ENCODE assay signal across 28 mouse cellular contexts in genomic region chr1:193430231-193430630, GRCm38 (mm10).
DNase-seq lines count a peak whose midpoint lies in the region; ATAC-seq and TF ChIP-seq lines count a peak whose summit lies in the region.
"Had no signal": no experiment of that assay in that cellular context is flagged by ENCODE, and none has a peak within 500 bp of the region (broad histone marks: within the 10 kb centered on the region; RNA-seq: fewer than 3 reads in every experiment).

No protein-coding gene starts in this region.

- no peaks in the 10 kb centered on the region for H3K36me3 ChIP-seq in forebrain, embryonic 14.5 days (ENCODE audit: control insufficient read depth, insufficient read depth, low read length)
- no peaks in the 10 kb centered on the region for H3K36me3 ChIP-seq in forebrain, embryonic 13.5 days (ENCODE audit: poor library complexity, severe bottlenecking)
- H3K36me3 ChIP-seq in hindbrain, embryonic 15.5 days = no peaks in the 10 kb centered on the region
- no peaks in the 10 kb centered on the region for H3K36me3 ChIP-seq in hindbrain, postnatal 0 days (ENCODE audit: insufficient read depth, low read length)
- no peaks in the 10 kb centered on the region for H3K36me3 ChIP-seq in neural tube, embryonic 13.5 days
- H3K36me3 ChIP-seq in stomach, postnatal 0 days (ENCODE audit: control insufficient read depth, insufficient read depth, low read length) = no peaks in the 10 kb centered on the region
- H3K36me3 ChIP-seq: embryonic facial prominence, embryonic 12.5 days; forebrain, embryonic 15.5 days; G1E; heart, embryonic 10.5 days; heart, embryonic 13.5 days; hindbrain, embryonic 12.5 days had no signal

- H3K27me3 ChIP-seq in forebrain, embryonic 14.5 days (replicated peaks; ENCODE audit: control insufficient read depth, insufficient read depth, low read length) = peaks cover 32% of the 10 kb centered on the region; the same call in 1 of the 2 replicates
- H3K27me3 ChIP-seq in forebrain, embryonic 13.5 days = peaks cover 70% of the 10 kb centered on the region
- H3K27me3 ChIP-seq in hindbrain, embryonic 15.5 days = no peaks in the 10 kb centered on the region
- H3K27me3 ChIP-seq in hindbrain, postnatal 0 days (ENCODE audit: insufficient read depth, low read length) = no peaks in the 10 kb centered on the region
- H3K27me3 ChIP-seq in neural tube, embryonic 13.5 days = no peaks in the 10 kb centered on the region
- no peaks in the 10 kb centered on the region for H3K27me3 ChIP-seq in stomach, postnatal 0 days (ENCODE audit: control insufficient read depth, insufficient read depth, low read length)
- H3K27me3 ChIP-seq: embryonic facial prominence, embryonic 12.5 days; hindbrain, embryonic 12.5 days; Patski had no signal

- no peak for ATAC-seq in forebrain, embryonic 14.5 days
- no peak for ATAC-seq in forebrain, embryonic 13.5 days
- peak; percentile 47; the same call in 1 of the 2 replicates for ATAC-seq in hindbrain, embryonic 15.5 days (ENCODE audit: low FRiP score, low read depth)
- ATAC-seq in hindbrain, postnatal 0 days = no peak
- ATAC-seq in neural tube, embryonic 13.5 days (ENCODE audit: low read depth) = peak; percentile 32; the same call in 1 of the 2 replicates
- ATAC-seq in stomach, postnatal 0 days (ENCODE audit: low FRiP score, low TSS enrichment) = 0 out of 2 replicates have a peak, but pooled peaks have one; percentile 32
- ATAC-seq: forebrain, embryonic 15.5 days; intestine, postnatal 0 days; Patski had no signal

- no peak overlapping the region for H3K4me2 ChIP-seq in forebrain, embryonic 14.5 days (ENCODE audit: low read length)
- no peak overlapping the region for H3K4me2 ChIP-seq in forebrain, embryonic 13.5 days
- no peak overlapping the region for H3K4me2 ChIP-seq in hindbrain, embryonic 15.5 days
- no peak overlapping the region for H3K4me2 ChIP-seq in hindbrain, postnatal 0 days (ENCODE audit: low read depth, low read length)
- H3K4me2 ChIP-seq in neural tube, embryonic 13.5 days = no peak overlapping the region
- no peak overlapping the region for H3K4me2 ChIP-seq in stomach, postnatal 0 days (replicated peaks; ENCODE audit: low read depth)
- H3K4me2 ChIP-seq: embryonic facial prominence, embryonic 12.5 days; forebrain, embryonic 15.5 days; heart, embryonic 13.5 days; hindbrain, embryonic 12.5 days had no signal

- WGBS in forebrain, embryonic 14.5 days = 5% methylated on average over 8 of the region's 8 CpGs
- 11% methylated on average over 8 of the region's 8 CpGs for WGBS in forebrain, embryonic 13.5 days
- 28% methylated on average over 8 of the region's 8 CpGs for WGBS in hindbrain, embryonic 15.5 days
- WGBS in hindbrain, postnatal 0 days = 23% methylated on average over 8 of the region's 8 CpGs
- WGBS in neural tube, embryonic 13.5 days = 43% methylated on average over 8 of the region's 8 CpGs
- WGBS in stomach, postnatal 0 days = 62% methylated on average over 8 of the region's 8 CpGs

- no peak overlapping the region for H3K9ac ChIP-seq in forebrain, embryonic 14.5 days (ENCODE audit: low read length)
- no peak overlapping the region for H3K9ac ChIP-seq in forebrain, embryonic 13.5 days
- no peak overlapping the region for H3K9ac ChIP-seq in hindbrain, embryonic 15.5 days
- H3K9ac ChIP-seq in hindbrain, postnatal 0 days (replicated peaks; ENCODE audit: low read length) = no peak overlapping the region
- H3K9ac ChIP-seq in neural tube, embryonic 13.5 days = no peak overlapping the region
- H3K9ac ChIP-seq in stomach, postnatal 0 days (ENCODE audit: low read length) = no peak overlapping the region
- H3K9ac ChIP-seq: embryonic facial prominence, embryonic 12.5 days; forebrain, embryonic 15.5 days; heart, embryonic 13.5 days; hindbrain, embryonic 12.5 days had no signal

- no peak for TF ChIP-seq EP300 in stomach, postnatal 0 days (optimal IDR thresholded peaks at IDR 0.05)

- no peak overlapping the region for H3K4me3 ChIP-seq in forebrain, embryonic 14.5 days (ENCODE audit: low read depth, low read length)
- H3K4me3 ChIP-seq in forebrain, embryonic 13.5 days = no peak overlapping the region
- no peak overlapping the region for H3K4me3 ChIP-seq in hindbrain, embryonic 15.5 days
- no peak overlapping the region for H3K4me3 ChIP-seq in hindbrain, postnatal 0 days (ENCODE audit: low read length)
- H3K4me3 ChIP-seq in neural tube, embryonic 13.5 days = no peak overlapping the region
- H3K4me3 ChIP-seq in stomach, postnatal 0 days (ENCODE audit: low read depth, low read length) = no peak overlapping the region
- H3K4me3 ChIP-seq: embryonic facial prominence, embryonic 12.5 days; erythroblast, embryonic 14.5 days; forebrain, embryonic 15.5 days; heart, adult 2 months; heart, embryonic 10.5 days; heart, embryonic 13.5 days; hindbrain, embryonic 12.5 days had no signal

- no peak for TF ChIP-seq CTCF in hindbrain, postnatal 0 days (IDR thresholded peaks at IDR 0.05; ENCODE audit: low read depth)
- TF ChIP-seq CTCF in stomach, postnatal 0 days (IDR thresholded peaks at IDR 0.05; ENCODE audit: low read depth) = no peak

- DNase-seq in forebrain, embryonic 14.5 days (ENCODE audit: low spot score) = peak; percentile 72
- DNase-seq in hindbrain, postnatal 0 days (ENCODE audit: low spot score) = no peak
- no peak for DNase-seq in neural tube, embryonic 10.5 days (ENCODE audit: extremely low spot score, low spot score)
- no peak for DNase-seq in stomach, postnatal 0 days (ENCODE audit: low spot score)
- DNase-seq in cerebellum, adult 11-12 months = no peak
- DNase-seq: adrenal gland, adult 2 months; adrenal gland, postnatal 14 days; B cell, adult 2 months; cerebellum, adult 18-20 months; cerebellum, adult 9-10 months; cerebellum, postnatal 14 days; gastrocnemius, postnatal 10 days; gastrocnemius, postnatal 36 days; heart, adult 2 months; heart, postnatal 14 days; heart, postnatal 4 days had no signal

- H3K27ac ChIP-seq in forebrain, embryonic 14.5 days (ENCODE audit: low read depth, low read length) = no peak overlapping the region
- H3K27ac ChIP-seq in forebrain, embryonic 13.5 days = no peak overlapping the region
- no peak overlapping the region for H3K27ac ChIP-seq in hindbrain, embryonic 15.5 days (replicated peaks)
- no peak overlapping the region for H3K27ac ChIP-seq in hindbrain, postnatal 0 days
- peak overlapping the region; percentile 64 for H3K27ac ChIP-seq in neural tube, embryonic 13.5 days (replicated peaks)
- H3K27ac ChIP-seq in stomach, postnatal 0 days (replicated peaks) = no peak overlapping the region
- H3K27ac ChIP-seq: embryonic facial prominence, embryonic 12.5 days; forebrain, embryonic 15.5 days; heart, adult 2 months; heart, embryonic 10.5 days; heart, embryonic 13.5 days; hindbrain, embryonic 12.5 days had no signal

- peaks cover 18% of the 10 kb centered on the region for H3K4me1 ChIP-seq in forebrain, embryonic 14.5 days (ENCODE audit: control insufficient read depth, insufficient read depth, low read length)
- H3K4me1 ChIP-seq in forebrain, embryonic 13.5 days = peaks cover 28% of the 10 kb centered on the region
- H3K4me1 ChIP-seq in hindbrain, embryonic 15.5 days (replicated peaks) = peaks cover 21% of the 10 kb centered on the region
- H3K4me1 ChIP-seq in hindbrain, postnatal 0 days (ENCODE audit: insufficient read depth, low read length) = peaks cover 9% of the 10 kb centered on the region; the same call in 1 of the 2 replicates
- peaks cover 37% of the 10 kb centered on the region for H3K4me1 ChIP-seq in neural tube, embryonic 13.5 days (replicated peaks)
- no peaks in the 10 kb centered on the region for H3K4me1 ChIP-seq in stomach, postnatal 0 days (replicated peaks; ENCODE audit: control insufficient read depth, insufficient read depth)
- H3K4me1 ChIP-seq: heart, embryonic 10.5 days; heart, embryonic 13.5 days had no signal

- H3K9me3 ChIP-seq in forebrain, embryonic 14.5 days (replicated peaks; ENCODE audit: control insufficient read depth, low read length) = no peaks in the 10 kb centered on the region
- H3K9me3 ChIP-seq in forebrain, embryonic 13.5 days (replicated peaks) = no peaks in the 10 kb centered on the region
- H3K9me3 ChIP-seq in hindbrain, embryonic 15.5 days = no peaks in the 10 kb centered on the region
- H3K9me3 ChIP-seq in hindbrain, postnatal 0 days (ENCODE audit: low read length) = no peaks in the 10 kb centered on the region
- no peaks in the 10 kb centered on the region for H3K9me3 ChIP-seq in neural tube, embryonic 13.5 days
- H3K9me3 ChIP-seq in stomach, postnatal 0 days (ENCODE audit: control insufficient read depth, low read length) = no peaks in the 10 kb centered on the region
- H3K9me3 ChIP-seq: embryonic facial prominence, embryonic 12.5 days; forebrain, embryonic 15.5 days; G1E; heart, embryonic 10.5 days; heart, embryonic 13.5 days; hindbrain, embryonic 12.5 days had no signal

Comparison
In these comparisons a context has a peak if more than half of its experiments do, and no peak if none do; other contexts are left out.
1. ATAC-seq: peak in hindbrain, embryonic 15.5 days (single experiment), neural tube, embryonic 13.5 days (single experiment) and stomach, postnatal 0 days (single experiment); none in forebrain, embryonic 14.5 days (single experiment), forebrain, embryonic 13.5 days (single experiment) and hindbrain, postnatal 0 days (single experiment).